Mouse (Mus musculus) layer of hippocampus, adult 6 months (tissue): Measurements from ENCODE around the gene Olfr1222. TPM values are rescaled to one million over a fixed set of nuclear protein-coding genes. Genes with fewer than 3 reads are reported as not detected.

Source experiments
- long read RNA-seq, 2 experiments: library from polyadenylated mRNA; unstranded; transcript quantifications; one replicate each; pipeline ENCODE4 v2.0.0; 2019 to 2020
- polyA plus RNA-seq: library from polyadenylated mRNA; unstranded; fragments of <200 nt; fragmentation: Nextera tagmentation; gene quantifications from 2 replicates; pipeline ENCODE4 v1.2.3, GENCODE M21; 2021

The Olfr1222 gene
- not detected in 2 replicates for polyA plus RNA-seq
- long read RNA-seq, experiment 1, result 0 reads
- long read RNA-seq, experiment 2, result 0 reads

DNA sequence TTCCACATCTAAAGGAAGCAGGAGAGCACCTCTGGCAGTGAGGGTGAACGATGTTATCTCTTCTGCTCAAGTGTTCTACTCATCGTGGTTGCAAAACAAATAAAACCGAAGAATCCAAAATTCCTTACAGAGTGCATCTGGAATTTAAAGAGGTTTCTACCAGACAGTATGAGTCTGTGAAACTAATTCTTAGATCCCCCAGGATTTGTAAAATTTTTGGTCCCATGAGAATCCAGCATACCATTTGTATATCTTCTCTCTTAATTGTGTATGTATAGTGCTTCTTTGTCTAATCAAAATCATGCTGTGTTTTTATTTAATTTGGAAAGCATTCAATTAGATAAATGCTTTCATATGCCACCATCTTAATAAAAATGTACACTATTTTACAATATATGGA, at the start of gene Olfr1222:
TSS of gene Olfr1222 (minus strand) at position 101 of the 400 bp plus-strand sequence.

DNA sequence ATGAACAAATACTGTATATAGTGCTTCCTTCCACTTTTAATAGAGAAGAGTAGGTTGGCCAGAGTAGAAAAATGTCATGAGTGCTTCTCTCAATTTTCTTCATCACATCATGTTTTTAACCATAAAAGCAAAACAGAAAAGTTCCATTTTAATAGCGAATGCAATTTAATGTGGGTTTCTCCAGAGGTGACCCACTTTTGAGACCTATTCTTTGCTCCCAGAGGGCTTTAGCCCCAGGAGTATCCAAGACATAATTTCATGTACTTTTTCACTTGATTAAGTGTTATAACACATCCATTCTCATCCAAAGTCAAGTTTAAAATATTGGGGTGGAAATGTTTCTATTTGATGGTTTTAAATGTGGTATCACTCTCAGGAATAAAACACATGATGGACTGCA, 41.7 kb upstream of the Olfr1222 start, which contains the start of gene Olfr1225:
TSS of gene Olfr1225 (minus strand) at position 101 of the 400 bp plus-strand sequence.

DNA sequence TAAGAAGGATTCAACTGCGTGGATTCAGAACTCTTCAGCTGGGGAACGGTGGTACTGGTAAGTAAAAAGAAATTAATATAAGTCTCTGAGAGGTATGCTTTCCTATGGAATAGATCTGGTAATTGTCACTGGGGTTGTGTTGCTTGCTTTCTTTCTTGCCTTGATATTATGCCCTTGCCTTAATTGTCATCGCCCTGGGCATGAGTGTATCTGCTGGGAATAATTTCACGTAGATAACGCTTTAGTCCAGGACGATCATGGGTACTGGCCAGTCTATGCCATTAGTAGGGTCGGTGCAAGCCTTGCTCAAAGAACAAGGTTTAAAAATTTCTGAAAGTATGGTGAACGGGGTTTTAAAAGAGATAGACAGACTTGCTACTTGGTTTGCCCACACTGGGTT, 31.1 kb upstream of the Olfr1222 start, which contains the start of gene Olfr1224-ps1:
TSS of gene Olfr1224-ps1 (minus strand) at position 101 of the 400 bp plus-strand sequence.

DNA sequence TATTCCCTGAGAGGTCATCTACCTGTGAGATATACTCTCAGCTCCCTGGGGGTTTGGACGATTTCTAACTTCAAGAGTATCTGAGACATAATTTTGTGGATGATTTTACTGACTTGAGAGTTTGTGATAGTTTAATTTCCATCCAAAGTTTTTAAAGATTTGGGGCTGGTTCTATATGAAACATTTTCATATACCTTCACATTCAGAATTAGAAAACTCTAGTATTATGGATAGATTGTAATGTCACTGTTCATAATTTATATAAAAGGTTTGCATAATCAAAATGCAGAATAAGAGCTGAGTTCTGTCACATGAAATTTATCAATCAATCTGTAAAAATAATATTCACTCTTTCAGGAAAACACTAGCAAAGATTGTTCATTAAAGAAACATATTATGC, 18.6 kb upstream of the Olfr1222 start, which contains the start of gene Olfr1223:
TSS of gene Olfr1223 (minus strand) at position 101 of the 400 bp plus-strand sequence.

DNA sequence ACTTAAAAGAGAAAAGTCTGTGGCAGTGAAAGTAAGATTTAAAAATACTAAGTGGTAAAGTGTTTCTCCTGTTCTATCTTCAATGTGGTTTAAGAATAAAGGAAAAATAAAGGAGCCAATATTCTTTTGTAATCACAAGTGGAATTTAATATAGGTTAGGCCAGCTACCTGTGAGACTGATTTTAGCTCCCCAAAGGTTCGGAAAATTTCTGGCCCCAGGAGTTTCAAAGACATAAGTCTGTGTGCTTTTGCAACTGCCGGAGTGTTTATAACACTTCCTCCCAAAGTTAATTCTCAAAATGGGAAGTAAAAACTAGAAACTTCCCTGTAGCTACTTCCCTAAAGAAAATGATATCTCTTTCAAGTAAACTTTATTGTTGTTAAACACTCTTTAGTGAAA, 15.7 kb downstream of the Olfr1222 start, which contains the start of gene Olfr1221:
TSS of gene Olfr1221 (minus strand) at position 101 of the 400 bp plus-strand sequence.

GRCm38 (mm10) chr2:89106735-89107134, 26.1 kb downstream of the Olfr1222 start, which contains the start of gene Olfr1220:
Gene Olfr1220, minus strand, starts transcription at chr2:89106835.

GRCm38 (mm10) chr2:89083413-89083812, 49.4 kb downstream of the Olfr1222 start, which contains the start of gene Olfr1219:
Gene Olfr1219, minus strand, starts transcription at chr2:89083513.

Other genes with a start within 250 kb of the Olfr1222 start
- not detected in 2 replicates for gene Olfr1208, start 230.7 kb downstream of the Olfr1222 start, polyA plus RNA-seq
- not detected in 2 replicates for gene Olfr1209, start 217.9 kb downstream of the Olfr1222 start, polyA plus RNA-seq
- not detected in 2 replicates for gene Olfr1211, start 194.9 kb downstream of the Olfr1222 start, polyA plus RNA-seq
- gene Olfr1212, start 179.1 kb downstream of the Olfr1222 start, polyA plus RNA-seq, result not detected in 2 replicates
- not detected in 2 replicates for gene Gm13762, start 152.8 kb downstream of the Olfr1222 start, polyA plus RNA-seq
- gene Olfr1214, start 140.4 kb downstream of the Olfr1222 start, polyA plus RNA-seq, result not detected in 2 replicates
- not detected in 2 replicates for gene Olfr1215, start 126.1 kb downstream of the Olfr1222 start, polyA plus RNA-seq
- gene Olfr1216, start 114.7 kb downstream of the Olfr1222 start, polyA plus RNA-seq, result not detected in 2 replicates
- gene Olfr1217, start 101.0 kb downstream of the Olfr1222 start, polyA plus RNA-seq, result not detected in 2 replicates
- not detected in 2 replicates for gene Olfr1218, start 71.9 kb downstream of the Olfr1222 start, polyA plus RNA-seq
- not detected in 2 replicates for gene Olfr1219, start 49.5 kb downstream of the Olfr1222 start, polyA plus RNA-seq
- gene Olfr1220, start 26.2 kb downstream of the Olfr1222 start, polyA plus RNA-seq, result not detected in 2 replicates
- not detected in 2 replicates for gene Olfr1221, start 15.8 kb downstream of the Olfr1222 start, polyA plus RNA-seq
- not detected in 2 replicates for gene Olfr1223, start 18.5 kb upstream of the Olfr1222 start, polyA plus RNA-seq
- gene Olfr1224-ps1, start 31.0 kb upstream of the Olfr1222 start, polyA plus RNA-seq, result not detected in 2 replicates
- gene Olfr1225, start 41.6 kb upstream of the Olfr1222 start, polyA plus RNA-seq, result not detected in 2 replicates
- not detected in 2 replicates for gene Olfr1226, start 67.0 kb upstream of the Olfr1222 start, polyA plus RNA-seq
- not detected in 2 replicates for gene Olfr1228, start 121.0 kb upstream of the Olfr1222 start, polyA plus RNA-seq
- gene Olfr1229, start 155.0 kb upstream of the Olfr1222 start, polyA plus RNA-seq, result not detected in 2 replicates
- not detected in 2 replicates for gene Olfr1230, start 164.2 kb upstream of the Olfr1222 start, polyA plus RNA-seq
- not detected in 2 replicates for gene Olfr1231, start 174.0 kb upstream of the Olfr1222 start, polyA plus RNA-seq
- not detected in 2 replicates for gene Olfr1232, start 196.6 kb upstream of the Olfr1222 start, polyA plus RNA-seq
- gene Olfr1233, start 209.3 kb upstream of the Olfr1222 start, polyA plus RNA-seq, result not detected in 2 replicates
- not detected in 2 replicates for gene Olfr1234, start 231.8 kb upstream of the Olfr1222 start, polyA plus RNA-seq